Mouse (Mus musculus) limb, embryonic 12.5 days (tissue): ENCODE results near the gene Gfm1. TPM values are rescaled to one million over a fixed set of nuclear protein-coding genes. Genes with fewer than 3 reads are reported as not detected.
A peak's percentile ranks its signal among the peaks of the same experiment; 100 is the strongest.

Experiments used
- ATAC-seq: fragments of 200-750 bp; cut with Nextera tagmentation; 2 replicates; pipeline ENCODE4 v1.8.0; 2017; ENCODE audit warnings: low read depth, moderate TSS enrichment; ENCODE audit not compliant: insufficient number of reproducible peaks, insufficient read depth, low FRiP score, low TSS enrichment
- H3K27ac ChIP-seq: fragments of 300-500 bp; sonication (generic); 2 replicates; pipeline ENCODE4 v1.5.1; 2016; ENCODE audit warnings: mild to moderate bottlenecking, moderate library complexity
- H3K27me3 ChIP-seq: fragments of 300-500 bp; sonication (generic); 2 replicates; pipeline ENCODE4 v1.6.1; 2016; ENCODE audit warnings: mild to moderate bottlenecking, moderate library complexity
- H3K36me3 ChIP-seq: fragments of 300-500 bp; sonication (generic); 2 replicates; pipeline ENCODE4 v1.6.1; 2016; ENCODE audit warnings: mild to moderate bottlenecking, moderate library complexity
- H3K4me1 ChIP-seq: fragments of 300-500 bp; sonication (generic); replicated peaks from 2 replicates; pipeline ENCODE4 v1.6.1; 2016
- H3K4me2 ChIP-seq: fragments of 300-500 bp; sonication (generic); 2 replicates; pipeline ENCODE4 v1.6.1; 2016; ENCODE audit warnings: mild to moderate bottlenecking, moderate library complexity
- H3K4me3 ChIP-seq: fragments of 300-500 bp; sonication (generic); replicated peaks from 2 replicates; pipeline ENCODE4 v1.5.1; 2016; ENCODE audit warnings: mild to moderate bottlenecking
- H3K9ac ChIP-seq: fragments of 300-500 bp; sonication (generic); replicated peaks from 2 replicates; pipeline ENCODE4 v1.6.1; 2016; ENCODE audit warnings: mild to moderate bottlenecking, moderate library complexity
- H3K9me3 ChIP-seq: fragments of 300-500 bp; sonication (generic); 2 replicates; pipeline ENCODE4 v1.6.1; 2016; ENCODE audit warnings: mild to moderate bottlenecking, moderate library complexity
- WGBS: fragments of 180-500 bp; shearing (Covaris S2); methylation state at CpG from one replicate; pipeline ENCODE4 v1.1.7; 2016; 5-methylcytosine and 5-hydroxymethylcytosine counted together
- polyA plus RNA-seq: library from polyadenylated mRNA; unstranded; fragments of >200 nt; fragmentation: Nextera tagmentation; extraction: Ambion mirVana; gene quantifications from 2 replicates; pipeline ENCODE4 v1.2.1, GENCODE M21; 2016

Gene Gfm1
- polyA plus RNA-seq, 1 experiment from 2014 or later = 46.1 TPM

DNA sequence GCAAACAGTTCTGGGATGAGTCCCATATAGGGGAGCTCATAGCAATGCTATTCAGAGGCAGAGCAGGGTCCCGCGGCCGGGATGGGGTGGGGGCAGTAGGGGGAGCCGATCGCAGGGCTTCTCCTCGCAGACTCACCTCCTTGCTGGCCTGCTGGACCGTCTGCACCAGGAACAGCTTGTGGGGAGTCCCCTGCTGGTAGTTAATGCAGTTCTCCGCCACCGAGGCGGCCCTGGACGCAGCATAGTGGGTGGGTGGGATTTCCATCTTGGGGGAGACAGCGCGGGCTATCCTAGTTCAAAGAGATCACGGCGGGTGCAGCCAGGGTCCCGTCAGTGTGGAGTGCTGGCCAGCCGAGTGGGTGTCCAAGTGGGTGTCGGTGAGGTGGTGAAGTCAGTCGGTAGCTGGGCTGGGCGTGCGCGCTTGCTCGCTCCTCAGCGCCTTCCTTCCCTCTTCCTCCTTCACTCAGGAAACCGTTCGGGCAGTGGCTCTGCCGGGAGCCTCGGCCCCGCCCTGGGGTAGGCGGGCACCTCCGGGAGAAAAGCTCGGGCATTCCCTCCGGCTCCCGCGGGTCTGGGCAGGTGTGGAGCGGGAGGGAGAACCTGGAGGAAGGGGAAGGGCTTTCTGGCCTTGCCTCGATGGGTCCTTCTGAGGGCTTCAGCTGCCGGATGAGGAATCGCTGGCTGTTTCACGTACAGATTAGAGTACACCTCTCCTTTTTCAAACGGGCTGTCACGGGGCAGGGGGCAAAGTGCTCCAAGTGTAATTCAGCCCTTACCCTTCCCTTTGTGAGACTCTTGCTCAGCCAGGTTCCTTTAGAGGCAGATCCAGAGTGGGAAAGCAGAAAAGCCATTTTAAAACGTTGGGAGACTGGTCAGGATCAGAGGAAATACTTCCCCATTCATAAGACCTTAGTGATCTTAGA lies 33.8 kb downstream of the Gfm1 start, which contains the start of gene Lxn:
Lxn (minus strand) TSS at position 477 of the 923 bp plus-strand sequence.
- peak within 1 kb of the TSS; percentile 71 for H3K4me2 ChIP-seq
- peak within 1 kb of the TSS; percentile 86 for H3K27ac ChIP-seq
- H3K36me3 ChIP-seq = peaks cover 29% of the 10 kb centered on the region
- no peaks in the 10 kb centered on the region for H3K9me3 ChIP-seq
- peak within 1 kb of the TSS; percentile 78 for H3K9ac ChIP-seq
- peak within 1 kb of the TSS; percentile 67 for H3K4me3 ChIP-seq
- peaks cover 17% of the 10 kb centered on the region for H3K4me1 ChIP-seq
- peak; percentile 89 for ATAC-seq
- H3K27me3 ChIP-seq = no peaks in the 10 kb centered on the region
- WGBS = under 1% methylated on average over 41 of the region's 43 CpGs

DNA sequence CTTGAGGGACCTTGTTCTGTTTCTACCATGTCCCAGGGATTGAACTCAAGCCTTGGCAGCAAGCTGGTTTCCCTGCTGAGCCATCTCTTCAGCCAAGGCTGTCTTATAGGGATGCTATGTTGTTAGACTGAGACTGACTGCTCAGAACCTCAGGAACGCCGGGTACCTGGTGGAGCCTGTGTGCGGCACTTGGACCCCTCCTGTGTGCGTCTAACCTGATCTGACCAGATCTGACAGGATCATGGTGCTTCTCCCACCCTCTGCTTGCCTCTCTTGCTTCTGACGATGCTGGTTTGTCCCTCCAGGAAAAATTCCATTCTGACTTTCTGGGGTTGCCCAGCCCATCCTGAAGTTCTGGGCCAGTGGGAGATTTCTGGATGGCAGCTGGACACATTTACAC lies 36.7 kb downstream of the Gfm1 start:
- no peak overlapping the region for H3K4me2 ChIP-seq
- peaks cover 15% of the 10 kb centered on the region for H3K4me1 ChIP-seq
- H3K9me3 ChIP-seq = no peaks in the 10 kb centered on the region
- H3K9ac ChIP-seq = no peak overlapping the region
- H3K27ac ChIP-seq = no peak overlapping the region
- ATAC-seq = no peak
- peaks cover 19% of the 10 kb centered on the region; the same call in 1 of the 2 replicates for H3K36me3 ChIP-seq
- 96% methylated on average over 5 of the region's 5 CpGs for WGBS
- no peak overlapping the region for H3K4me3 ChIP-seq
- H3K27me3 ChIP-seq = no peaks in the 10 kb centered on the region

DNA sequence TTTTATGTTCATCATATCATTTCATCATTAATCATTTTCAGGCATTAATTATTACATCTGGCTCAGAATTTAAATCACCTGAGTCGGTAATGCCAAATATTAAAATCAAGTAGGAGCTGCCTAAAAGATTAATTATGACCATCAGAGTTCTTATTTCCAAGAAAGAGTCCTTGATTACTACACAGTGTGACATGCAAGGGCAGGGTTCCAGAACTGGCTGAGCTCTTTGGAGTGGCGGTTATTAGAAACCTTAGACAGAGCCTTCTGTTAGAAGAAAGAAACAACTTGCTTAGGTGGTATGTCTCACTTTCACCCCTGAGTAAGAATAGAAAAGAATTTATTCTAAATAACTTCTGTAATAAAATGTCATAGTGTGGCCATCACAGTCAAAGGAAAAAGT lies 37.4 kb downstream of the Gfm1 start:
- peaks cover 8% of the 10 kb centered on the region for H3K4me1 ChIP-seq
- ATAC-seq = no peak
- no peak overlapping the region for H3K9ac ChIP-seq
- H3K36me3 ChIP-seq = peaks cover 22% of the 10 kb centered on the region; the same call in 1 of the 2 replicates
- 77% methylated on average over 2 of the region's 2 CpGs for WGBS
- H3K9me3 ChIP-seq = no peaks in the 10 kb centered on the region
- H3K27ac ChIP-seq = no peak overlapping the region
- no peak overlapping the region for H3K4me2 ChIP-seq
- H3K4me3 ChIP-seq = no peak overlapping the region
- H3K27me3 ChIP-seq = no peaks in the 10 kb centered on the region

DNA sequence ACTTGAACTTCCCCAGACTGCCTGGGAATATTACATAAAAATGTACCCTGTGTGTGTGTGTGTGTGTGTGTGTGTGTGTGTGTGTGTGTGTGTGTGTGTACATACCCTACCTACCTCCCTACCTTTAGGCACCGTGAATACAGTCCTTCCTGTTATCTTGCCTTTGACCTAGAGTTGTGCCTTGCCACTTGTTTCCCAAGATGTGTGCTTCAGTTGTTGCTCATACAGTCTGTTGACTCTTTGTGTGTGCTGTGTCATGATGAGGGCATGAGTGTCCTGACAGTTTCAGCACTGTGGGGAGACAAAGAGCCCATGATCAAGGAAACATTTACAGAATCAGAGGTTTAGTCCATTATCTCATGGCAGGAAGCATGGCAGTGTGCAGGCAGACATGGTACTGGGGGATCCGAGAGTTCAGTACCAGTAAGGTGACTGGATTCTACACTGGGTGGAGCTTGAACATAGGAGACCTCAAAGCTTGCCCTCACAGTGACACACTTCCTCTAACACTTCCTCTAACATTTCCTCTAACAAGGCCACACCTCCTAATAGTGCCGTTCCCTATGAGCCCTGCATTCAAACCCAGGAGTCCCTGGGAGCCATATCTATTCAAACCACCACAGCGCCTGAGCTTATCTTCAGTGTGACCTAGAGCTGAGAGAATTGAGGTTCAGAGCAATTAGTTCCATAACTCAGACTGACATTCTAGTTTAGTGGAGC lies 41.7 kb downstream of the Gfm1 start:
- H3K4me2 ChIP-seq = no peak overlapping the region
- H3K9ac ChIP-seq = no peak overlapping the region
- H3K9me3 ChIP-seq = no peaks in the 10 kb centered on the region
- H3K36me3 ChIP-seq = peaks cover 50% of the 10 kb centered on the region
- no peaks in the 10 kb centered on the region for H3K27me3 ChIP-seq
- no peak overlapping the region for H3K4me3 ChIP-seq
- ATAC-seq = no peak
- 86% methylated on average over 4 of the region's 4 CpGs for WGBS
- H3K4me1 ChIP-seq = no peaks in the 10 kb centered on the region
- no peak overlapping the region for H3K27ac ChIP-seq

DNA sequence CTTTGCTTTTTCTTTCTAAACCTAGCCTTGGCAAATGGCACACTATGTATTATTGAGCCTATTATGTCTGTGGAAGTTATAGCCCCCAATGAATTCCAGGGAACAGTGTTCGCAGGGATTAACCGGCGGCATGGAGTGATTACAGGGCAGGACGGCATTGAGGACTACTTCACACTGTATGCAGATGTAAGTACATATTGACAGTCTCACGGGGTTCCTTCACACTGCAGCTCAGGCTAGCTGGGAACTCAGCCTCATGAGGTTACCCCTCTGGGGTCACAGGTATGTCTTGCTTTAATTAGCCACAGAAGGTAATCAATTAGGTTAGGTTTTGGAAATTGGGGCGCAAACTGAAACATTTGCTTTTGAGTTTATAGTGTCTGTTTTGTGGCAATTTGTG lies 43.5 kb downstream of the Gfm1 start:
- Histone ChIP-seq H3K9me3 (no peaks in the 10 kb centered on the region), H3K9ac (no peak overlapping the region), H3K27ac (no peak overlapping the region), H3K4me1 (no peaks in the 10 kb centered on the region), H3K4me2 (no peak overlapping the region), H3K27me3 (no peaks in the 10 kb centered on the region), H3K4me3 (no peak overlapping the region), H3K36me3 (peaks cover 54% of the 10 kb centered on the region)
- WGBS = 83% methylated on average over 6 of the region's 6 CpGs
- no peak for ATAC-seq

DNA sequence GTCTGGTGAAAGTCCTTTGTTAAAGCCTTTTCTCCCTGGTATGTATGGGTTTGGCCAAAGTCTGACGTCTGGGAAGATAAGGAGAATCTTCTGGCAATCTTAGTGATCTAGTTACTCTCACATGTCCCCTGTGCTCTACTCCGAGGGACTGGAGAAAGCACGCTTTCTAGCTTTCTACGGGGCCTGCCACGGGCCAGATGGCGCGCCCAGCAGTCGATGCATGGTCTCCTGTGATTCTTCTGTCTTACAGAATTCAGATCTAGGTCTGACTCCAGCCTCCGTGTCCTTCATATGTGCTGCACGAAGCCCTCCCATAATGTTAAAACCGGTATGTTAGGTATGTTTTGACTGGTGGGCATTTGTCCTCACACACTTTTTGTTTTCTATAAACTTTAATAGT lies 49.9 kb downstream of the Gfm1 start:
- no peaks in the 10 kb centered on the region for H3K9me3 ChIP-seq
- no peak overlapping the region for H3K27ac ChIP-seq
- H3K27me3 ChIP-seq = no peaks in the 10 kb centered on the region
- no peak overlapping the region for H3K9ac ChIP-seq
- peaks cover 32% of the 10 kb centered on the region for H3K36me3 ChIP-seq
- no peak for ATAC-seq
- 0 out of 2 replicates have a peak, but pooled peaks cover 2% of the 10 kb centered on the region for H3K4me1 ChIP-seq
- H3K4me3 ChIP-seq = no peak overlapping the region
- WGBS = 93% methylated on average over 11 of the region's 11 CpGs
- no peak overlapping the region for H3K4me2 ChIP-seq

DNA sequence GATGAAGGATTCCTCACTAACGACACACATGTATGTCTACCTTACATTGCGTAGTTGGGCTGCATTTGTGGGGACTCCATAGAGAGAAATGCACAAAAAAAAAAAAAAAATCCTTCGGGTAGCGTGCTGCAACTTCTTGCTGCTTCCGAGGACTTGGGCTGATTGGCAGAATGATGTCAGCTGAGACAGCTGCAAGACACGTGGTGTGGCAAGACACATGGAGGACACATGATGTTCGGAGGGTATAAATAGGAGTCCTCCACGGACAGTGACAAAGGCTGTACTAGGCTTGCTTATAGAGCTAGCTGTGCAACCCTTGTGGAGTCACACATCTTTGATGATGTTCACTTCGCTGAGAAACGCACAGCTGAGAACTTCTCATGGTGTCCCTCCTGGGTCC lies 52.5 kb downstream of the Gfm1 start:
- Histone ChIP-seq H3K9me3 (no peaks in the 10 kb centered on the region), H3K4me2 (no peak overlapping the region), H3K4me3 (no peak overlapping the region), H3K4me1 (peaks cover 2% of the 10 kb centered on the region; the same call in 1 of the 2 replicates), H3K9ac (no peak overlapping the region), H3K27ac (no peak overlapping the region), H3K27me3 (no peaks in the 10 kb centered on the region), H3K36me3 (peaks cover 12% of the 10 kb centered on the region; the same call in 1 of the 2 replicates)
- no peak for ATAC-seq
- WGBS = 91% methylated on average over 10 of the region's 10 CpGs

DNA sequence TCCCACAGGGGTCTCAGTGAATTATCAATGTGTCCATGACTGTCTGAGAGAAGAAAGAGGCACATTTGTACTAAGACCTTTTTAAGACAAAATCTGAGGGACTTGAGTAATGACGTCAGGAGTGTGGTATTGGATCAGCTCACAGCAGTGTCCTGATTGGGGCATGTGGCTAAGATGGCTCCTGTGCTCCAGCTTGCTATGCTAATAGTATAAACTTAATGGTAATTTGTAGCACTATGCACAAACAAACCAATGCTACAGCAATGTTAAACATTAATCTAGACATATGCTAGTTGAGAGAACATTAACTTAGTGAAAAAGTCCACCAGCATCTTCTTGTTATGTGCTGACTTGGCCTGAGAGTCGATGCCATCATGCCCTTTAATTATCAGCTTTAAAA lies 55.3 kb downstream of the Gfm1 start:
- Histone ChIP-seq H3K36me3 (no peaks in the 10 kb centered on the region), H3K27ac (no peak overlapping the region)
- WGBS = 82% methylated on average over 2 of the region's 2 CpGs

DNA sequence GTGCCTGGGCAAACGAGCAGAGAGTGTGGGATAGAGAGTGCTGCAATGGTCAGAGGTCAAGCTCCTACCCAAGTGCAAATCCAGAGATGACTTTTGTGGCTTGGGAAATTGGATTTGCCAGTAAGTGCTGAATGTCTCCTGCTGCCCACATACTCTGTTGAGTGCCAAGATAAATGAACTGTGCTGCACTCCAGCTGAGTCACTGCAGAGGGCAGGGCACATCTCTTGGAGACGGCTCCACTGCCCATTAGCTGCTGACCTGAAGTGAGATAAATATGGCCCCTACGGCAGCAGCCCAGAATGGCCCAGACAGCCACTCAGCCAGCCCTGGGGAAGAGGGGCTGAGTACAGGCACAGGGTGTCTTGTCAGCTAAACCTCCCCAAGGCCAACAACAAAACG lies 60.3 kb downstream of the Gfm1 start:
- peaks cover 12% of the 10 kb centered on the region for H3K4me1 ChIP-seq
- no peak overlapping the region for H3K27ac ChIP-seq
- 43% methylated on average over 4 of the region's 4 CpGs for WGBS
- no peak overlapping the region for H3K4me2 ChIP-seq
- no peak overlapping the region for H3K9ac ChIP-seq
- H3K4me3 ChIP-seq = no peak overlapping the region
- no peaks in the 10 kb centered on the region for H3K27me3 ChIP-seq
- H3K9me3 ChIP-seq = no peaks in the 10 kb centered on the region
- no peaks in the 10 kb centered on the region for H3K36me3 ChIP-seq
- no peak for ATAC-seq

More for the DNA sequence above, 55.3 kb downstream of the Gfm1 start:
- Histone ChIP-seq H3K27me3 (no peaks in the 10 kb centered on the region), H3K4me1 (peaks cover 2% of the 10 kb centered on the region; the same call in 1 of the 2 replicates), H3K9ac (no peak overlapping the region), H3K9me3 (no peaks in the 10 kb centered on the region), H3K4me3 (no peak overlapping the region), H3K4me2 (no peak overlapping the region)
- no peak for ATAC-seq

DNA sequence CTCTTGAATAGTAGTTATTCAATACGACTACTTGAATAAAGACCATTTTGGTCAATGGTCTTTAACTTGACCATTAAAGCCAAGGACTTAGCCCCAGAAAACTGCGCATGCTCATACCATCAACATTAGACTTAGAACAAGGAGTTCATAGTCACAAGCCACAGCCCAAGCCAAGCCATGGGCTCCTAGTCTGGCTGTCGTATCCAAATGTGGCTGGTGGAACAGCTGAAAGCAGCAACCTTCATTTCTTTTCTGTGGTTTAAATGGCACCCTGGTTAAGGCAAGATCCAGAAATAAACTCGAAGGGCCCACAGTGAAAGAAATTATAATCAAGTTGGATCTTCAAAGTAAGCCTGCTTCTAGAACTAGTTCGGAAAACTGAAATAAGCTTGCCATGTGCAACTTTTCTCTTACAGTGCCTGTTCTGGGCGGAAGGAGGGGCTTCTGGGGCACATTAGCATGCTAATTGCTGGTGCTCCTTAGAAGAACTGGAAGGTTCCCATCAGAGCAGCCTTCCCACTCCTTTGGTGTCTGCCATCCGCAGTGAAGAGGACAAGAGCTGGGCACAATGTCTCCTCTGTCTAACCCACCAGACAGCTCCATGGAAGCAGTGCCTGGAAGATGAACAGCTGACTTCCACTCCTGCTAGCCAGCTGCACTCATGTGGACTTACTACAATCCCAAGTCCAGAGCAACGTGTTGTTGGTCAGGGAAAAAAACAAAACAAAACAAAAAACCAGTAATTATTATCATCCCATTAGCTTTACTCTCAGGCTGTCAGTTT lies 62.4 kb downstream of the Gfm1 start:
- H3K9ac ChIP-seq = no peak overlapping the region
- H3K4me2 ChIP-seq = no peak overlapping the region
- no peaks in the 10 kb centered on the region for H3K36me3 ChIP-seq
- no peak overlapping the region for H3K27ac ChIP-seq
- H3K4me1 ChIP-seq = peaks cover 12% of the 10 kb centered on the region
- H3K27me3 ChIP-seq = no peaks in the 10 kb centered on the region
- no peak for ATAC-seq
- 86% methylated on average over 8 of the region's 8 CpGs for WGBS
- H3K4me3 ChIP-seq = no peak overlapping the region
- no peaks in the 10 kb centered on the region for H3K9me3 ChIP-seq

DNA sequence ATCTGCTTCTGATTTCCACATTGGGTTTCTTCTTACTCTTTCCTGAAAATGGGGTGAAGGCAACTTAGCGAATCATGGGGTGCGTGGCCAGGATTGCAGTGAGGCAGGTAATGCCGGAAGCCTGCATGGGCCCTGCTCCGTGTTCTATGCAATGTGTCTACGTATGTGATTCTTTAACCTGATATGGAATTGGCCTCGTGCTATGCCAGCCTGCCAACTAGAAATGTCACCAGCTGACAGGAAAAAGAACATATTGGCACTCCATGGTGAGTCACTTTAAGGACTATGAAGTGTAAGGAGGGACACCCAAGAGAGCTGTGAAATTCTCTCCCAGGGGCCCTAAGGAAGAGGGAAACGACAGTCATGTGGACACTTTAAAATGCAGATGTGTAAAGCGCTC lies 63.2 kb downstream of the Gfm1 start:
- 74% methylated on average over 8 of the region's 8 CpGs for WGBS
- no peaks in the 10 kb centered on the region for H3K36me3 ChIP-seq
- no peak overlapping the region for H3K4me3 ChIP-seq
- H3K4me2 ChIP-seq = no peak overlapping the region
- ATAC-seq = no peak
- H3K27ac ChIP-seq = no peak overlapping the region
- H3K9ac ChIP-seq = no peak overlapping the region
- no peaks in the 10 kb centered on the region for H3K9me3 ChIP-seq
- peaks cover 12% of the 10 kb centered on the region for H3K4me1 ChIP-seq
- H3K27me3 ChIP-seq = no peaks in the 10 kb centered on the region
